Mouse (Mus musculus) T-helper 17 cell (primary cell): ENCODE measurements around the gene Cdc16.

Experiments
- in situ Hi-C, 2 experiments: fragments of 300-600 bp; cut with MboI, MseI; formaldehyde crosslinking; loops; 1 replicate in 1 of 2; 2 replicates in 1 of 2; pipeline ENCODE4 v1.15.1; 2025; ENCODE audit warnings: high pct_unique_total_duplicates in 2 of 2

Gene Cdc16

DNA sequence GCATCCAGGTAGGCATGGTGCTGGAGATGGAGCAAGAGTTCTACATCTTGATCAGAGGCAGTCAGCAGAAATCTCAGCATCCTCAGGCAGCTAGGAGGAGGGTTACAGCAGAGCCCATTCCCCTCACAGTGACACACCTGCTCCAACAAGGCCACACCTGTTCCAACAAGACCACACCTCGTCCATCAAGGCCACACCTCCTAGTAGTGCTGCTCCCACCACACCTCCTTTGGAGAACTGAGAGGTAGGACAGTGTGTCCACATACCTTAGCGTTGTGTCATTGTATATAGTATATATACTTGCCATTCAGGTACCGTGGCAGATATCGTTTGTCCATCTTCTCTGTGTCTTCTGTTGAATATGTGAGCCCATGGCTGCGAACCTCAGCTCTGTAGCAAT lies 40.2 kb downstream of the Cdc16 start:
- in situ Hi-C loops: loop anchor here in 1 of 2 experiments (5.0 kb wide), 1 partner anchor 80 kb away; no protein-coding TSS in a partner anchor

DNA sequence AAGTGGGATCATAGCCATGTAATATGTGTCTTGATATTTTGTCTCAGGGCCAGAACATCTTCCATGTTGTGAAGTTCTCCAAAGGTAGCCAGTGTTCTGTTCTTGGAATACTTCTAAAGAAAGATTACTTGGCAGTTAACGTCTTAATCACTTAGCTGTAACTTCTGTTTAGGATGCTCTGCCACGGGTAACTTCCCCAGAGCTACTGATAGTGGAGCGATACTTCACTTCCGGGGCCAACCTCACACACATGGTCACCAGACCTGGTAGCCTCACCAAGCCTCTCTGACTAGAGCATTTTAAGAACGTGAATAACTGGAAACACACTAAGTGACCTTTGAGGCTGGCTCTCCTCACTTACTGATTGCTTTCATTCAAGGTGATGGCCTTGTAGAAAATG lies 42.1 kb downstream of the Cdc16 start:
- in situ Hi-C loops: loop anchor here in 1 of 2 experiments (5.0 kb wide), 1 partner anchor 78 kb away; no protein-coding TSS in a partner anchor

DNA sequence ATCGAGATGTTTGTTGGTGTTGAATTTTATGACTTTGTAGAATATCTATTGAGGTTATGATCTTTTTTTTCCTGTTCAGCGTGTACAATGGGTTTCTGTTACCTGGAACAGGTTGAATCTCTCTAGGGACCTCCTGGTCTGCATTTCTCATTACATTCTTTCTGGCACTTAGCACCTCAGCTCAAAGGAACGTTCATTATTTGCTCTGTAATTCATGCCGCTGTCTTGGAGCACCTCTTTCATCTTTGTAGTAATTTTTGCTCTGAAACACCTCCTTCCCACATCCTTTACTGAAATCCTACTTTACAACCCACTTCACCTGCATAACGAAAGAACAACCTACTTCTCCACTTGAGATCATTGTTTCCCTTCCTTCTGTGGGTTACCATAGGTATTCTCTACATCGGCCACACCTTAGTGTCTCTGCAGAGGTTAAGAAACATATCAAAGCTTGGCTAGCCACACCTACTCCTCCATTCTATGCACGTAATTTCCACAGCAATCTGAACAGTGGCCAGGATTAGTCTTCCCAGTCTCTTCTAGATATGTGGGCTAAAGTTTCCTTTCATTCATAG lies 71.2 kb downstream of the Cdc16 start:
- in situ Hi-C loops: no loop called here
